Mouse (Mus musculus): ENCODE data around the gene Ttc28.

Ttc28 gene

GRCm38 (mm10) chr5:110879042-110879441 lies 561 bp upstream of the Ttc28 start:
- DNase-seq (ENCODE audit: low read depth in 2 of 2, low spot score in 2 of 2), result no peak

- DNase-seq (ENCODE audit: low read depth in 2 of 2, low spot score in 2 of 2), result no peak
These were observed 9.0 kb downstream of the Ttc28 start for GRCm38 (mm10) chr5:110888596-110888995.

GRCm38 (mm10) chr5:110889945-110890344 lies 10.3 kb downstream of the Ttc28 start:
- DNase-seq (ENCODE audit: low read depth in 2 of 2, low spot score in 2 of 2), result no peak

GRCm38 (mm10) chr5:110890561-110890960 lies 11.0 kb downstream of the Ttc28 start:
- DNase-seq (ENCODE audit: low read depth in 2 of 2, low spot score in 2 of 2), result no peak

- no peak for DNase-seq (ENCODE audit: low read depth in 2 of 2, low spot score in 2 of 2)
These were observed 17.6 kb downstream of the Ttc28 start for GRCm38 (mm10) chr5:110897114-110897788.

GRCm38 (mm10) chr5:110898169-110898568 lies 18.6 kb downstream of the Ttc28 start:
- DNase-seq (ENCODE audit: low read depth in 2 of 2, low spot score in 2 of 2), result no peak

- DNase-seq (ENCODE audit: low read depth in 2 of 2, low spot score in 2 of 2), result no peak
These were observed 19.2 kb downstream of the Ttc28 start for GRCm38 (mm10) chr5:110898785-110899184.

GRCm38 (mm10) chr5:110900331-110900730 lies 20.7 kb downstream of the Ttc28 start:
- no peak for DNase-seq (ENCODE audit: low read depth in 2 of 2, low spot score in 2 of 2)

GRCm38 (mm10) chr5:110906708-110907107 lies 27.1 kb downstream of the Ttc28 start:
- no peak for DNase-seq (ENCODE audit: low read depth in 2 of 2, low spot score in 2 of 2)

GRCm38 (mm10) chr5:110908879-110909278 lies 29.3 kb downstream of the Ttc28 start:
- no peak for DNase-seq (ENCODE audit: low read depth in 2 of 2, low spot score in 2 of 2)

- no peak for DNase-seq (ENCODE audit: low read depth in 2 of 2, low spot score in 2 of 2)
These were observed 30.5 kb downstream of the Ttc28 start for GRCm38 (mm10) chr5:110909955-110910589.

- DNase-seq (ENCODE audit: low read depth in 2 of 2, low spot score in 2 of 2), result no peak
These were observed 35.3 kb downstream of the Ttc28 start for GRCm38 (mm10) chr5:110914859-110915258.

- DNase-seq (ENCODE audit: low read depth in 2 of 2, low spot score in 2 of 2), result no peak
These were observed 36.6 kb downstream of the Ttc28 start for GRCm38 (mm10) chr5:110916241-110916640.

- no peak for DNase-seq (ENCODE audit: low read depth in 2 of 2, low spot score in 2 of 2)
These were observed 39.9 kb downstream of the Ttc28 start for GRCm38 (mm10) chr5:110919541-110919940.

GRCm38 (mm10) chr5:110923336-110923735 lies 43.7 kb downstream of the Ttc28 start:
- DNase-seq (ENCODE audit: low read depth in 2 of 2, low spot score in 2 of 2), result no peak

- DNase-seq (ENCODE audit: low read depth in 2 of 2, low spot score in 2 of 2), result no peak
These were observed 45.0 kb downstream of the Ttc28 start for GRCm38 (mm10) chr5:110924636-110925035.

- no peak for DNase-seq (ENCODE audit: low read depth in 2 of 2, low spot score in 2 of 2)
These were observed 46.2 kb downstream of the Ttc28 start for GRCm38 (mm10) chr5:110925804-110926203.

- no peak for DNase-seq (ENCODE audit: low read depth in 2 of 2, low spot score in 2 of 2)
These were observed 48.7 kb downstream of the Ttc28 start for GRCm38 (mm10) chr5:110928289-110928688.

GRCm38 (mm10) chr5:110929306-110929705 lies 49.7 kb downstream of the Ttc28 start:
- DNase-seq (ENCODE audit: low read depth in 2 of 2, low spot score in 2 of 2), result no peak

GRCm38 (mm10) chr5:110936606-110937005 lies 57.0 kb downstream of the Ttc28 start:
- DNase-seq (ENCODE audit: low read depth in 2 of 2, low spot score in 2 of 2), result no peak

- no peak for DNase-seq (ENCODE audit: low read depth in 2 of 2, low spot score in 2 of 2)
These were observed 64.7 kb downstream of the Ttc28 start for GRCm38 (mm10) chr5:110944326-110944725.

- no peak for DNase-seq (ENCODE audit: low read depth in 2 of 2, low spot score in 2 of 2)
These were observed 69.1 kb downstream of the Ttc28 start for GRCm38 (mm10) chr5:110948476-110949399.

Measured in CD8-positive naive resting alpha-beta T cell, adult 2 months (primary cell).